Mouse (Mus musculus) hindlimb bud, embryonic 11.5 days (tissue): ENCODE data around the gene Hacd2.

ENCODE experiments used
- DNase-seq: peaks from one replicate; pipeline ENCODE4 v3.0.0-alpha.2; 2012; ENCODE audit warnings: low read depth, low spot score; ENCODE audit errors: extremely low spot score

The Hacd2 gene

DNA sequence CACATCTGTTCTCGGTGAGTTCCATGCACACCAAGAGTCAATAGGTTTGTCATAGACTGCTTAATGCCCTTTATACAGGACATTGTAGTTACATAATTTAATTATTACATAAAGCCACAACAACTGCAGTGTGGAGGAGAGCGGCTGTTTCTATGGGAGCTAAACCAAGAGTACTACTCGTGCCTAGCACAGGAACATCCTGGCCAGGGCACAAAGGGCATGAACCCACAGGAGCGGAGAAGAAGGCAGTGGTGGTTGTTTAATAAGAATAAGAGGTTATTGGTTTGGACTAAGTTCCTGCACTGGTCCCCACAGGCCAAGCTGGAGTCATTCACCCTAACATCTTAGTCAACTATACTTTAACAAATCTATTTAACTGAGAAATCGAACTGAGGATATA lies 16.0 kb upstream of the Hacd2 start:
- no peak for DNase-seq

DNA sequence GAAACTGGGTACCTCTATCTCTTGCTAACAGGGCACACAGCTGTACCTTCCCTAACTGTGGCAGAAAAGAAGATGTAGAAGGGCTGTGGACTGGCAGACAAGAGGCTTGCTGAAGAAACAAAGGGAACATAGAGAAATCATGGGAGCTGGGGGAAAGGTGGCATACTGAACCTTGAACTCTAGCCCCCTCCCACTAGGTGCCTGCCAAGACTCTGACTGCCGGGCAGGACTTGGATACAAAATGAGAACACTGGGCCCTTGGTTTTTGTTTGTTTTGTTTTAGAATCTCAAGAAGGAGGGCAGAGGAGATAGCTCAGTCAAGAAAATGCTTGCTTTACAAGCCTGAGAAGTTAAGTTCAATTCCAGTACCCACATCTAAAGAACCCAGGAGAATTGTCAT lies 14.9 kb upstream of the Hacd2 start:
- DNase-seq = no peak

DNA sequence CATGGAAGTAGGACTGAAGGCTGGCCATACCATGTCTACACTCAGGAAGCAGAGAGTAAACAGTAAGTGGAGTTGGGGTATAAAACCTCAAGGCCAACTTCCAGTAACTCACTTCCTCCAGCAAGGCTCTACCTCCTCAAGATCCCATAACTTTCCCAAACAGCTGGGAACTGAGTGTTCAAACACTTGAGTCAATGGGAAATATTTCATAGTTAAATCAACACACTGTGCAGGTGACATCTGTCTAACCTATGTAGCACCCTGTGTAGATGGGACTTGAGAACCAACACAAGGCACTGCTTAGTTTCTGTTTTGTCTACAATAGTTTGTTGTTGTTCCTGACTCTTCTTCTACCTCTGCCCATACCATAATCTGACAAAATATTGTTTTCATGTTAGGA lies 13.8 kb upstream of the Hacd2 start:
- no peak for DNase-seq

DNA sequence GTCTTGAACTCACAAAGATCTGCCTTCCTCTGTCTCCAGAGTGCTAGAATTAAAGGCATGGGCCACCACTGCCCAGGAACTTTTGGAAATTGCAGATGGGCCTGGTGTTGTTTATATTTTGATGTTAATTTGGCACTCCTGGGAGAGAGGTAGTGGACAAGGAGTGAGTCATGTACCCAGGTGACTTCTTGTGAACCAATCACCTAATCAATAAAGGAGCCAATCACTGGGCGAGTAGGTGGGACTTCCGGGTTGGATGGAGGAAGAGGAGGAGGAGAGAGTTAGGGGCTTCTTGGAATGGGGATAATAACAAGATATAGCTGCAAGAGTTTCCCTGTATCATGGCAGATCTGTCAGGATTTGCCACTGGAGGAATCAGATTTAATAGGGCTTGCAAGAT lies 8.7 kb upstream of the Hacd2 start:
- DNase-seq = no peak

DNA sequence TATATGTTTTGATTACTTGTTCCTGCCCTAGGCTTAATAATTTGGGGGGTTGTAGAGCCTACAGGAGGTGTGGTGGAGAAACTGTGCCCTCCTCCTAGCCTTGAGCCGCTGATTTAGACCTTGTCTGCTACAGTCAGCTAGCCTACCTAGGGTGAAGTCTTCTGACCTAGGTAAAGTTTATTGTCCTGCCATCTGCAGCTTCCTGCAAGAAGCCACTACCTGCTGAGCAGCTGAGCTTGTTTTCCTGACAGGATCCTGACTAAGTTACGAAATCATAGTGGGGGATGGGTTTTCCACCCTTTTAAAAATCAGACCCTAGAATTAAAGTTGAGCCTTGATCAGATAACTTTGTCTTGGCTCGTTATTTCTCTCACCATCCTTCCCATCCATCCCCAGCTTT lies 5.7 kb upstream of the Hacd2 start:
- no peak for DNase-seq

DNA sequence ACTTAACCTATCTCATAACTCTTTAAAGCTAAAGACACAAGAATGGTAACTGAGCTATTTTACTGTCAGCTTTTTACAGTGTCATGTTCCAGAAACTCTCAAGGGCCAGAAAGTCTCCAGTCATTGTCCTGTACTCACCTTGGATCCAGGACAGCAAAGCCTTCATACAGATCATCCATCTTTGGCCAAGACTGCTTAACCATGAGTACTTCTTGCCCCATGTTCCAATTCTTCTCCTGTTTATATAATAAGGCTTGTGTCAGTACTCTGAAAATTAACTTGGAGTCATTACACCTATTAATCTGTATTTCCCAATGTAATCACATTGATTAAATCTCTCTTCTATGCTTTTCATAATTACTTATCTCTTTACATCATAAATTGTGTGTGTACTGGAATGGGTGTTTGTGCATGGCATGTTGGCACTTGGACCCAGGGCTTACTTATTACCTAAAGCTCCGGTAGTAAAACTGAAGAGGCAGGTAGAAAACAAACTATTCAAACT lies 3.7 kb upstream of the Hacd2 start:
- DNase-seq = no peak

DNA sequence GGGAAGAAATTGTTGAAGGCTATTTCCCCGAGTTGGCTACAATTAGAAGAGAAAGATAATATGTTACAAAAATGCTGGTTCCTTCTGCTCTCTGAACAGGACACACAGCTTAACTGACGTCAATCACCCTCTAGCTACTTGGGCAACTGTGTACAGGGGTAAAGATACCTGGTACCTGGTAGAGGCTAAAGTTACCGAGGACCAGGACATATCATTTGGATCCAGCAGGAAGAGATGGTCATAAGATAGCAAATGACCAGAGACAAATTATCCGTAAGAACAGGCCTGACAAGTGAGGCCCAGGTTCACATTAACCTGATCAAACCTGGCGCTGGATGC lies 356 bp upstream of the Hacd2 start:
- no peak for DNase-seq

DNA sequence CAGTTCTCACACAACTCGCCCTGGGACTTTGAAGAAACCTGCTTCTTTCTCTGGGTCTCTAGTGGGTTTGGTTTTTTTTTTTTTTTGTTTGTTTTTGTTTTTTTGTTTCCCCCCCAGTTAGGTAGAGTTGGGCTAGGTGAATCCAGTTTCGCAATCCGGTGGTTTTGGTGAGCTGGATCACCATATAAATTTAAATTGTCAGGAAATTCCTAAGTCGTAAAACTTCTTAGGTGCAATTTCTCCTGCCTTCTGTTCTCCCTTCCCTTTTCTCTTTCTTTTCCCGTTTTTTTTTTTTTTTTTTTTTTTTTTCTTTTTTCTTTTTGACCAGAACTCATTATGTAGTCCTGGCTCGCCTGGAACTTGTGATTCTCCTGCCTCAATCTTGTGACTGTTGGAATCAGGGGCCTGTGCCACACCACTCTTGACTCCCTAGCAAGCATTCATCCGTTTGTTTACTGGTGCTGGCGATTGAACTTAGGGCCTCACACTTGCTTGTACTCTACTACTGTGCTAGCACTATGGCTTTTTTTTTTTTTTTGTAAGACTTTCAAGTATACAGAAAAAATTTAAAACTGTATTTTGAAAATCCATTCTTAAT lies 1.0 kb downstream of the Hacd2 start:
- DNase-seq = no peak

DNA sequence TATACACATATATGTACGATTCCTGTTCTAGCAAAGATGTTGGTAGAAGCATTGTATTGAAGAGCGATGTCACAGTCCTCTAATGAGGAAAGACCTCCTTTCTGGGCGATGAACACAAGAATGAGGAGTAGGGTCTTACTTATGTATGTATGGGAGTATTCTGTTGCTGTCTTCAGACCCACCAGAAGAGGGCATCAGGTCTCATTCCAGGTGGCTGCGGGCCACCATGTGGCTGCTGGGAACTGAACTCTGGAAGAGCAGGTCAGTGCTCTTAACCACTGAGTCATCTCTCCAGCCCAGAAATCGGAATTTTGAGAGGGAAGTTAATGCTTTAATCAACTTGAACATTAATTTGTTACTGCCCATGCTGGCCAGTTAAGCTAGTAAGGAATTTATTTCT lies 2.1 kb downstream of the Hacd2 start:
- no peak for DNase-seq

DNA sequence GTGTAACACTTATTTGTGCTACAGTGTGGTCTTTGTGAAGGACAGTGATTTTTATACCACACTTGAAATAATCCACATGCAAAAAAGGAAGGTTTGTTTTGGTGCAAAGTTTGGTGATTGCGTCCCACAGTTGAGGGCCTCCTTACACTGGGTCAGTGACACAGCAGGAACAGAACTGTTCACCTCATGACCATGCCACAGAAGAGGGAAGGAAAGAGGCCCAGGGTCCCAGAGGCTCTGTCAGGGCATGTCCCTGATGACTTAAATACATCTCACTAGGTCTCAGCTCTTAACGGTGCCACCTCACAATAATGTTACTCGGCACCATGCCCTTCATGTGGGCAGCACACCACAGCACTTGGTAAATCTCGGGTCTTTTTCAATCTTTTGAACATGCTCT lies 3.1 kb downstream of the Hacd2 start:
- no peak for DNase-seq

DNA sequence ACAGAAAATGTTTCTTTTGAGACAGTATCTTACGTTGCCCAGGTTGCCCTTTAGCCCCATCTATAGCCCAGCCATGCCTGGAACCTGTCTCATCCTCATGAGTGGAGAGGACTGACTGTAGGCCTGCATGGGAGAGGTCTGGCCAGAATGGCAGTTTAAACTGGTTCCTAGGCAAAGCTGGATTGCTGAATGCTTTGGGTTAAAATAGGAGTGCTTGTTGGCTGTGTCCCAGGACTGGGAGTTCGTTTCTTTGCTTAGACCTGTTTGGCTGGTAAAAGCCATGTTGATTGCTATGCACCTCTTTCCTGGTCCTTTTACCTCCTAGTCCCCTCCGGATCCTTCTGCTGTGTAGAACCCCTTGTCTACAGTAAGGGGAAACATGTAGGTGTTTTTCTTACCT lies 11.0 kb downstream of the Hacd2 start:
- no peak for DNase-seq

DNA sequence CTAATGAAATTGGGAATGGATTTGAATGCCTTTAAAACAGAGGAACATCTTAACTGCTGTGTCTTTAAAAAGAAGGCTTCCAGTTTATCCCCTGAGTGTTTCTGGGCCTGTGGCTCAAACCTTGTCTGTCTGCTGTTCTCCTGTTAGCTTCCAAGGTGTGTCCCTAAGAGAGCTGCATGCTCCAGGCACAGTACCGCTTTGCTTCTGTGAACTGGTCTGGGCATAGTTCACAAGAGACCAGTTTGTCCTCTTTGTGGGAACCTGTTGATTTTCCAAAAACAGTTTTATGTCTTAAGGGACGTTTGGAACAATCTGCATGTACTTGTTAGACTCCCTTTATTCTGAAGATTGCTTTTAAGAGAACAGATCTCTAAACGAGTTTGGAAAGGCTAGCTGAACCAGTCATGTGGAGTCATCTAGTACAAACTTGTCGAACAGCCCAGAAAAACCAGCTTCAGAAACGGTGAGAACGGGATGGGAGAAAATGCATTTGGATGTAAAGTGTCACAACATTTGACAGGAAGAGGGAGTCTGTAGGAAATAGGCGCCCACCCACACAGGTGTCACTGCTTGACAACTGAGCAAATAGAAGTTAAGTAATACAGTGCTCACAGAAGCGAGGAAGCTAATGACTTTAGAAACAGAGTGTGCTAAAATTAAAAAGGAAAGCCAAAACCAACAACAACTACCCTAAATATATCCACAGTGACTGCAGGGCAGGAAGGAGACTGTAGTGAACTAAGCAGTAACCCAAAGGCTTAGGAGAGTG lies 11.8 kb downstream of the Hacd2 start:
- DNase-seq = no peak

DNA sequence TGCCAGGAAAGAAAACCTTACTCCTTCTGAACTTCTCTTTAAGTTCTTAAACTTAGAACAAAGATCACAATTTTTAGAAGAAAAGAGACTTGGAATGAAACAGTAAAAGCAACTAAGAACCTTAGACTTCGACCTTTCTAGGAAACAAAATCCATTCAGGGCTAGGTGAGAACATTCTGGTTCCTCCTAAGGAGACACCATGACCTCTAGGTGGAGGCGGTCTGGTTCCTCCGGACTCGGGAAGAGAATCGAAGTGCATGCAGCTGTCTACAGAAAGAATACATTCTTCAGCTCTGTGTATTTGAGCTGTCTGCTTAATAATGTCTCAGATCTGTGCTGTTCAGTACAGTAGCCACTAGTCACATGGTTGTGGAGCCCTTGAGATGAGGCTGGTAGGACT lies 12.7 kb downstream of the Hacd2 start:
- DNase-seq = no peak

DNA sequence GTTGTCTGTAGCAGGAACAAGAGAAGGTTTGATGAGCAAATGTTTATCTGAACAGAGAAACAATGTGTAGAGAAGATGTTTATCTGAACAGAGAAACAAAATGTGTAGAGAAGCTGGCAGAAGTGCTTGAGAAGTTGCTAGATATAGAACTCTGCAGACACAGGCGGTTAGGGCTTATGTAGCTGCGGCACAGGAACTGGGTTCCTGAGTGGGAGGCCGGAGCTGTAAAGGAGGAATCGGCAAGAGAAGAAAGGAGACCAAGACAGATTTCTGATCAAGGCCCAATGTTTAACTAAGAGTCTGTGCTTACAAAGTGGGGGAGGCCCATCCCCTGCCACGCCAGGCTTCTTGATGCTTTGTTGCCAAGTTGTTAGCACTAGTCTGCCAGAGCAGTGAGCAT lies 14.5 kb downstream of the Hacd2 start:
- no peak for DNase-seq

DNA sequence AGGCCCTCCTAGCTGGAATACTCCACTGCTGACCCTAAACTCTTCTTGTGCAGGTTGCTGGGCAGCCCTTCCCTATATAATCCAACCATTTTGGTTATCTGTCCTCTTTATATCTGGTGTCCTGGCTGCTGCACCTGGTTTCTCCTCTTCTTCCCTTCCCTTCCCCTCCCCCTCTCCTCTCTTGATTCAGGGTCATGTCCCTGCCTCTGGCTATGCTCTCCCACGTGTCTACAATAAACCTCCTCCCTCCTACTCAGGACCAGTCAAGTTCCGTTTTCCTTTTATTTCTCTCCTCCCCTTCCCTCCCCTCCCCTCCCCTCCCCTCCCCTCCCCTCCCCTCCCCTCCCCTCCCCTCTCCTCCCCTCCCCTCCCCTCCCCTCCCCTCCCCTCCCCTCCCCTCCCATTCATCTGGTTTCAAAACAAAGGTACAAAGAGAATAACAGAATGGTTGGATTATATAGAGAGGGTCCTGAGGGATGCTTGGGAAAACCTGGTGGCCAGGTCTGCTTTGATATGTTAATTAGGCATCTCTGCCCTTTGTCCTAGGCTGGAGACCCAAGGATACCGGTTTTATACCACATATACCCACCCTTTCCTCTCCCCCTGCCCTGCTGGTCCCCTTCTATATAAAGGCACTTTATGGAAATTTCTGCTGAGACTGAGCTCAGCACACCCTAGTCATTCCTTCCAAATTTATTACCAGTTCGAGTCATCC lies 16.3 kb downstream of the Hacd2 start:
- no peak for DNase-seq

DNA sequence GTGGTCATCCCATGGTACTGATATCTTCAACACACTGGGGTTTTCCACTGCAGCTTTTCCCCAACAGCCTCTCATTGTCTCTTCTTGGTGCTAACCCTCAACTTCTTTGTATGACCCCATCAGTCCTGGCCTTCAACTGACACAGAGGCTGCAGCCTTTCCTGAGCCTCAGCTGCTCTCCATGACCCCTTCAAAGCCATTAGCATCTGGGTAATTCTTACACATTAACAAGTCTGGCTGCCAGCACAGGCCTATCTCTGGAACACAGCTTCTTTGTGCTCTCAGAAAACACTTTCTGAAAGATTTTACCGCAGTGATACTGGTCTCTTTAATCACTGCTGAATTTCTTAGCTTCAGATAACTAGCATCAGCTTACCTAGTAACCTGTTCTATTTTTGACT lies 17.9 kb downstream of the Hacd2 start:
- no peak for DNase-seq

DNA sequence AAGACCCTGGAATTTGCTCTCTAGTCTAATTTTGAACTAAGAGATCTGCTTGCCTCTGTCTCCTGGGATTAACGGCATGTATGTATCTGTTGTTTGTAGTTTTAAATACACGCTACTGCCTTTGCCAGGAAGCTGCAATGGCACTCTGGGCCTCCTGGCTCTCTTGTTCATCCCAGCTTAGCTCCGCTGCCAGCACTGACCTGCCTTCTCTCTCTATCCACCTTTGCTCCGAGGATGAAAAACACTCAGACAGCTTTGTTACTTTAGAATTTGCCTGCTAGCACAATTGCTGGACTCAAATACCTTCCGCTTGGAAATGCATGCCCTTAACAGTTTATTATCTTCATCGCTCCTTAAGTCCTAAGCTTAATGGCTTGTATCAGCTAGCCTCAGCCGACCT lies 18.8 kb downstream of the Hacd2 start:
- no peak for DNase-seq

DNA sequence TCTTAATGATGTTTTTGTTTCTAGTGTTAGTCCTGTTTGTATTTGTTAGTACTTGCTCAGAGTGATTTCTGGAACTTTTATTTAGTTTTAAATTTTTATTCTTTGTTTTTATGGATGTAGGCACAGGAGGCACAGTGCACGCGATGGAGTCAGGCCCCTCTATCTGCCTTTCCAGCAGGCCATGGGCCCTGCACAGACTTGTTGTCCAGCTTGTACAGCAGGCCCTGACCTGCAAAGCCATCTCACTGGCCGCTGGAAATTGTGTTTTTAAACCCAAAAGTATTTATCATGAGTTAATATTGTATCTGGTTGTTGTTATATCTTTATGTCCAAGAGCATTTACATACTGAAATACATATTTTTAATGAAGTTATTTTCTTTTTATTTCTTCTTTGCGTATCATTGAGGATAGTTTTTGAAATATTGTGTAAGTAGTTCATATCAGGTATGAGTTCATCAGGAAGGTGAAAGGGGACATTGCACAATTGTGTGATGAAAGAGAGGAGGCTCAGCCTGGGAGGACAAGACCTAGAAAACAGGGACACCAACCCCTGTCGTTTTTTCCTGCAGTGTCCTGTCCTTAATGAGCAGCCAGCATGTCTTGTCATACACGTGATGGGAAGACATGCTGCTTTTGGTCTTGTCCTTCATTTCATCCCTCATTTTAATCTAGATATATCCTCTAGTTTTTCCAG lies 24.0 kb downstream of the Hacd2 start:
- no peak for DNase-seq

DNA sequence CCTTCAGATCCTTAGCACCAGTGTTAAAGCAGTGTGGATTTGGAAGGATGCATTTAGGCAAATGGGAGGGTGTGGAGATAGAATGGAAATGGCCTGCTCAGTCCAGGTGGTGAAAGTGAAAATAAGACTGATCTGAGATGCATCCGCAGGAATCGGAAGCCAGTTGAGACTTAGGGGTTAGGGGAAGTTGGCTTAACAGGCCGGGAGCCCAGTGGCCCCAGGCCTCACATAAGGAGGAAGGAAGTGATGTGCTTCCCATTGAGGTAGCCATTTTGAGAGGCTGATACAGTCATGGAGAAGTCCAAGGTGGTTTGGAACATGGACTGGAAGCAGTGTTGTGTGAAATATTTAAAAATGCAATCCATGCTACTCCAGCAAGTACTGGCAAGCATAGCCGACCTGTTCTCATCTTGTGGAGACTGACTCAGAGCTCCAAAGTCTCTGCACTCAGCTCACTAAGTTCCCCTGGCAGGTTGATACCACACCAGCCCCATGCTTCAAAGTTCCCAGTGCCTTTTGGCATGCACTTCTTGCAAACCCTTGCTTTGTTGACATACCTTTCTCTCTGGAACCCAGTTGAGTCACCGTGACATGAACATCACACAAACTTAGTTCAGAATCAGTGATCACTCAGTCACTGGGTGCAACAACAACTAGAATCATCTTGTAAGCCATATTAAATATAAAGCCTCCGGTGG lies 25.2 kb downstream of the Hacd2 start:
- DNase-seq = no peak

DNA sequence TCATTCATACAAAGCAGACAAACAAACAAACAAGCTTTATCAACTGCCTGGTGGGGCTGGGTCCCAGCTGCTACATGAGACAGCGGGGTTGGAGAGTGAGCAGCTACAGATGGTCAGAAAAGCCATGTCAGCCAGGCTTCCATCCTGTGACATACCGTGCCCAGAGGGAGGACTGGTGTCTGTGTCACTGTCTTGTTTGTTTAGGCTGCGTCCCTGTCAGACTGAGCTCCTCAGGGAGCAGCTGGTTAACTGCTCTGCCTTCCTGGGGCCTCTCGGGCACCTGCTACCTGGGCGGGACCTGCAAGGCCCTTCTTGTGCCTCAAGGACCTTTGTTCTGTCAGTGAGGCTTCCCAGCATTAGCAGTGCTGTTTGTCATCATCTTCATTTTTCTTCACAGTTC lies 28.8 kb downstream of the Hacd2 start:
- no peak for DNase-seq

DNA sequence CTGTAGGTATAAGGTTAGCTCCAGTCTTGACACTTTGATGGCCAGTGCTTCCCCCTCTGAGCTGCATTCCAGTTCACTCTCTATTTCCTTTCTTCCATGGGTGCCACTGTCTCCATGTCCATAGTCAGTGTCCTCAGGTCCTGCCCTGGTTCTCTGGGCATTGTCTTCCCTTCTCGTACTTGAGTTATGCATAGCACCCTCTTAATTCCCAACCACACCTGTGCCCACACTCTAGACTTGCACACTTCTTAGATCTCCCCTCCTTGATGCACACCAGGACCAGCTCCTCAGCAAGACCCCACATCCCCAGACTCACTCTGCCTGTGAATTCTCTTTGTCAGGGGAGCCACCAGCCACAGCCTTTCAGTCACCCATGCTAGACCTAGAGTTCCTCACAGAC lies 30.0 kb downstream of the Hacd2 start:
- DNase-seq = no peak
